Mouse (Mus musculus): ENCODE data around the gene Mphosph8. TPM values are rescaled to one million over a fixed set of nuclear protein-coding genes. Genes with fewer than 3 reads are reported as not detected.

Gene Mphosph8
- polyA plus RNA-seq, 1 experiment from 2014 or later, result 45.2 TPM

DNA sequence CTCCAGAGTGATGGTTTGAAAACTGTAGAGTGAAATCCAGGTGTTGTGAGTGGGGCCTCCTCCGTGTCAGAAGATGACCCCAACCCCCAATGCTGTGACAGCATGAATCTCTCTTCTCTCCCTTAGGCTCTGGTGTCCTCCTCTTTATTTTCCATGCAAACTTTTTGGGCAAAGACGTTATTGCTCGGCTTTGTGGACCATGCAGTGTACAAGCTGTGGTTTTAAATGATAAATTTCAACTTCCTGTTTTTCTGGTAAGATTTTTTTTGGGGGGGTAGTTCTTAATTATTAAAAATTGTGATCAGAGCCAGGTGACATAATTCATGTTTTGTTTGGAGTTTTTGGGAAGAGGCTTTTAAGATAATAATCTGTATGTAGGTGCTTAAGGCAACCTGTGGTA, 27.4 kb downstream of the Mphosph8 start:
- WGBS, result 87% methylated on average over 3 of the region's 3 CpGs
- Histone ChIP-seq H3K27ac (no peak overlapping the region), H3K4me2 (no peak overlapping the region), H3K27me3 (replicated peaks) (no peaks in the 10 kb centered on the region), H3K4me1 (no peaks in the 10 kb centered on the region), H3K9ac (no peak overlapping the region), H3K36me3 (replicated peaks) (peaks cover 66% of the 10 kb centered on the region), H3K4me3 (no peak overlapping the region), H3K9me3 (no peaks in the 10 kb centered on the region)
- ATAC-seq (replicated peaks), result no peak

DNA sequence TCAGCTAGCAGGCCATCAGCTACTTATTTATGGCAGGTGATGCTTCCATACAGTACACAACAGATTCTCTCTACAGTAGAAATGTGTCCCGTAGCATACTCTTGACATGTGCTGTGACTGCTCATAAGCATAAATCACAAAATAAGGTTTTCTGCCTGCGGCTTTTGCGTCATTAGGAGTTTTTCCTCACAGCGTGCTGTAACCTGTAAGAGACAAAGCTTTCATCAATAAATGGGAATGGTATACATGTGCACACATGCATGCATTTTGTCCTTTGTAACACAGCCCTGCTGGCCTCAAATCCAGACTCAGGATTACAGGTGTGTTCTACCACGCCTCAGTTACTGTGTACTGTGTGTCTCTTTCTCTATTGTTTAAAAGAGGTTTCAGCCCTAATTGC, 29.8 kb downstream of the Mphosph8 start:
- 92% methylated on average over 5 of the region's 5 CpGs for WGBS
- Histone ChIP-seq H3K36me3 (replicated peaks) (peaks cover 56% of the 10 kb centered on the region), H3K27me3 (replicated peaks) (no peaks in the 10 kb centered on the region), H3K9me3 (no peaks in the 10 kb centered on the region), H3K27ac (no peak overlapping the region), H3K4me1 (no peaks in the 10 kb centered on the region), H3K4me2 (no peak overlapping the region), H3K4me3 (no peak overlapping the region), H3K9ac (no peak overlapping the region)
- ATAC-seq (replicated peaks), result no peak

DNA sequence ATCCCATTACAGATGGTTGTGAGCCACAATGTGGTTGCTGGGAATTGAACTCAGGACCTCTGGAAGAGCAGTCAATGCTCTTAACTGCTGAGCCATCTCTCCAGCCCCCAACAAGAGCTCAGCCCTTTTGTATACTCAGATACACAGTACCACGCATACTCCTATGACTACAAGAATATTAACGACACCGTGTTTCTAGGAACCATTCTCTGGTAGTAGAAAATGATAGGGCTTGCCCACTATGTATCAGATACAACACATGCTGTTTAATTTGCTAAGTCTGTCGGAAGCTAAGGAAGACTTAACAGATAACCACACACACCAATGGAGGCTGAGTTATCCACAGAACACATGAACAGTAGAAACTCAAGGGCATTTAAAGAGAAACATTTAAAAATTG, 34.6 kb downstream of the Mphosph8 start:
- Histone ChIP-seq H3K4me3 (no peak overlapping the region), H3K9me3 (no peaks in the 10 kb centered on the region), H3K4me2 (no peak overlapping the region), H3K9ac (no peak overlapping the region), H3K4me1 (no peaks in the 10 kb centered on the region), H3K36me3 (replicated peaks) (peaks cover 21% of the 10 kb centered on the region), H3K27me3 (replicated peaks) (no peaks in the 10 kb centered on the region), H3K27ac (no peak overlapping the region)
- 93% methylated on average over 4 of the region's 4 CpGs for WGBS
- ATAC-seq (replicated peaks), result no peak

DNA sequence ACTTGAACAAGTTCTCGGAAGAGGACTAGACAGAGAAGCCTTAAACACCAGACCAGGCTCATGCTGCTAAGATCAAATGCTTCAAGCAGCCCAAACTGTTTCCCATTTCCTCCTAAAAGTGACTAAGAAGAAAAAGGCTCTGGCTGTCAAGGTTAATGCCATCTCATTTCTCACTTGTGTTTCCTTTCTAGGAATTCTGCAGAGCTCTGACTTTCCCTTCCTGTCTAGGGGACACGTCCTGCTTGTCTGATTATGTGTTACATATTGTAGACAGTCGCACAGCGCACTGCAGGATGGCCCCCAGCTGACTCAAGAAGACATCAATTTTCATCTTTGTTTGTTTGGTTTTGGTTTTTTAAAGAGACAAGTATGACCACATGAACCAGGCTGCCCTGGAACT, 37.6 kb downstream of the Mphosph8 start:
- Histone ChIP-seq H3K27me3 (replicated peaks) (no peaks in the 10 kb centered on the region), H3K9ac (no peak overlapping the region), H3K9me3 (no peaks in the 10 kb centered on the region), H3K36me3 (replicated peaks) (peaks cover 5% of the 10 kb centered on the region; the same call in 1 of the 2 replicates), H3K4me2 (no peak overlapping the region), H3K4me1 (no peaks in the 10 kb centered on the region), H3K27ac (no peak overlapping the region), H3K4me3 (no peak overlapping the region)
- 83% methylated on average over 4 of the region's 4 CpGs for WGBS
- ATAC-seq (replicated peaks), result no peak

DNA sequence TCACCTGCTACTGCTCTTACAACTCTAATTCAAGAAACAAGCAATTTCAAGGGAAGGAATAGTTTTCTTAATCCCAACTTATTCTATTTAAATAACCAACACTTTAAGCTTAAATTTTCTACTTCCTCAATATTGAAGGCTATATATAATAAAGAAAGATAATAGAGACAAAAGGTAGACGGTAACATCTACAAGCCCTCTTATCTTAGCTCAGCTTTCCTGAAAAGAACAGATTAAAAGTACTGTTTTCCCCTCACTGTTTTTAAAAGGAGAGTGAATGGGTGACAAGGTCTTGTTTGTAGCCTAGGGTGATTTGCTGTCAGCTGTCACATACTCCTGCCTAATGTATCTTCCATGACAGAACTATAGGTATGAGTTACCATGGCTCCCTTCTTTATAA, 58.4 kb downstream of the Mphosph8 start:
- H3K4me3 ChIP-seq, result no peak overlapping the region
- H3K27me3 ChIP-seq (replicated peaks), result no peaks in the 10 kb centered on the region
- no peaks in the 10 kb centered on the region for H3K36me3 ChIP-seq (replicated peaks)
- no peak overlapping the region for H3K27ac ChIP-seq
- no peak for ATAC-seq (replicated peaks)
- H3K9me3 ChIP-seq, result no peaks in the 10 kb centered on the region
- WGBS, result 82% methylated on average over 1 of the region's 1 CpGs
- H3K4me1 ChIP-seq, result no peaks in the 10 kb centered on the region
- H3K4me2 ChIP-seq, result no peak overlapping the region
- H3K9ac ChIP-seq, result no peak overlapping the region

DNA sequence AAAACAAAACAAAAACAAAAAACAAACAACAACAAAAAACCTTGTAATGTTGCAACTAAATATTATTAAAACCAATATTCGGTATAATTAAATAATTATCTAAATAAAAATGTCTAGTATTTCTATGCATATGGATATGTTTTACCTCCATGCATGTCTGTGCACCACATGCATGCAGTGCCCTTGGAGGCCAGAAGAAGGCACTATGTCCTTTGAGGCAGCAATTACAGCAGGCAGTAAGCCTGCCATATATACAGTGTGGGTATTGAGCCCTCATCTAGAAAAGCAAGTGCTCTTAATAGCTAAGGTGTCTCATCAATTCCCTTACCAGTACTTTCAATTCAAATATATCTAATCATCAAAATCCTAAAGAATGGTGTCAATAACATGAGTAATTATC, 72.1 kb downstream of the Mphosph8 start:
- Histone ChIP-seq H3K9ac (no peak overlapping the region), H3K4me1 (no peaks in the 10 kb centered on the region), H3K9me3 (no peaks in the 10 kb centered on the region), H3K27me3 (replicated peaks) (no peaks in the 10 kb centered on the region), H3K36me3 (replicated peaks) (no peaks in the 10 kb centered on the region), H3K27ac (no peak overlapping the region), H3K4me3 (no peak overlapping the region), H3K4me2 (no peak overlapping the region)
- 98% methylated on average over 1 of the region's 1 CpGs for WGBS
- ATAC-seq (replicated peaks), result no peak

Other genes with a start within 250 kb of the Mphosph8 start
- 6.2 and 6.3 TPM in 2 replicates for gene Cenpj, start 92.8 kb upstream of the Mphosph8 start, polyA plus RNA-seq (2015; fragmentation: Nextera tagmentation; extraction: Ambion mirVana)
- 0.94 and 1.6 TPM in 2 replicates for gene Parp4, start 92.6 kb upstream of the Mphosph8 start, polyA plus RNA-seq (2015; fragmentation: Nextera tagmentation; extraction: Ambion mirVana)
- 37.5 and 40.9 TPM in 2 replicates for gene Pspc1, start 110.1 kb downstream of the Mphosph8 start, polyA plus RNA-seq (2015; fragmentation: Nextera tagmentation; extraction: Ambion mirVana)
- gene Zmym5, start 143.5 kb downstream of the Mphosph8 start, polyA plus RNA-seq (2015; fragmentation: Nextera tagmentation; extraction: Ambion mirVana), result 30.9 and 35.8 TPM in 2 replicates
- gene Zmym2, start 218.4 kb downstream of the Mphosph8 start, polyA plus RNA-seq (2015; fragmentation: Nextera tagmentation; extraction: Ambion mirVana), result 61.4 and 65.0 TPM in 2 replicates